Mouse (Mus musculus): ENCODE measurements at regions not wholly inside any gene's neighbourhood (a gene's known extent, or its start where the extent isn't known, plus 50 kb on each side); places are given as distances from the start of the nearest gene placed in this dataset.
"Not testable (repeated sequence)": the region's sequence is repeated elsewhere in the genome, so short reads cannot be mapped to it uniquely, and the experiment has no call there.

DNA sequence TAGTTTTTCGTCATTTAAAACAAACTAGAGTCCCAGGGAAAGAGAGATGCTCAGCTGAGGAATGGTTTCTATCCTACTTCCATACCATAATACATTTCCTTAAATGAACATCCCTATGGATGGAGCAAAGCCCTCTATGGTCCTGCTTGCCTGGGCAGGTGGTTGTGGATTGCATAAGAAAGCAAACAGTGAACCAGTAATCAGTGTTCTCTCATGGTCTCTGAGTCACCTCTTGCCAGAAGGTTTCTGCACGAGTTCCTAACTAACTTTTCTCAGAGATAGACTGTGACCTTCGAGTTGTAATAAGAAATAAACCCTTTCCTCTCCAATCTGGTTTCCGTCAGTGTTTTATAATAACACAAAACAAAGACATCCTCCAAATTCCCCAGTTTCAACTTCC, 62.9 kb upstream of the Bet1 start:
- no peak for DNase-seq (ENCODE audit: low spot score in 2 of 2)

DNA sequence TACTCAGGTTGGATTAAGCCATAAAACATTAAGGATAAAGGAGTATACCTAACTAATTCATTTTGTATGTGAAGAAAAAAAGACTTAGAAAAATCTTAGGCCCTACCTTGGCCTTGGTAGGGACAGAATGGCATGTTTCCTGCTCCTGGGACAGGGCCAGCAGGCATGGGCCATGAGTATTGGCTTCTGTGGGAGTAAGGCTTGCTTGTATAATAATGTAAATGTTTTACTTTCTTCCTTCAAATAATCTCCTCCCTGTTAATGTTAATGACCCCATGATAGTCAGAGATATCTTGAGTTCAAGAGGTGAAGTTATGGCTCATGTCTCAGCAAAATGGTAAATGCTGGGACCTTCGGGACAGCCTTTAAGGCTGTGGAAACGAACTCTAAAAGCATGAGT, 71.5 kb upstream of the Bet1 start:
- no peak for DNase-seq (ENCODE audit: low spot score in 2 of 2)

DNA sequence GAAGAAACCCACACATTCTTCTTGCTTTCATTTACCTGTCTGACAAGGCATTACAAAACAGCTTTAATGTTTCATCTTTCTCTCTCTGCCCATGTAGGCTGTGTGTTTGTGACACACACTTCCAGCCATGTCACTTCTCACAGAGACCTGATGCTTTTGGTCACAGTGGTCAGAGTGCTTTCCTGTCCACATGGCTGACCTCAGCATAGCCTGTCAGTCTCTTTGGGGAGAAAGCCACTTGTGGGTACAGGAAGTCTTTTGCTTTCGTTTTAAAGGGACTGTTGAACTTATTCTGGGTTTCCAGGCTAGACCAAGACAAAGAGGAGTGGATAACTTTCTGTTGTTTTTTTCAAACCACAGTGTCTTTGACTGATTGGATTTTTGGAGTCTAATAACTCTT, 77.0 kb upstream of the Bet1 start:
- DNase-seq (ENCODE audit: low spot score in 2 of 2), result no peak

DNA sequence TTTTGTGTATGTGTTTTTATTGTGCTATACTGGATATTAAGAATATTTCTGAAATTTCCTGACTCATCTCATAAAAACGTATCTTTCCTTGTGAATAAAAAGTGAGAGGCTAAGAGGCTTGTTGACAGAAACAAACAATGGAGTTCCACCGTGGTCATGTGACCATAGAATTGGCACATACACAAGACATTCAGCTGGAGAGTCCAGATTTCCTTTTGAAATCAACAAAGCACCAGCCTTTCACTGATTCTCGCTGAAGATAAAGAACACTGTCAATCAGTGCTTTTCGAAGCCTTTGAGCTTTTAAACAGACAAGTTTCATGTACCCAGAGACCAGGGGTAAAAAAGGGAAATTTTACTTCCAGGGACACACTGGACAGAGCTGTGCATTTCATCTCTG, 80.3 kb upstream of the Bet1 start:
- no peak for DNase-seq (ENCODE audit: low spot score in 2 of 2)

DNA sequence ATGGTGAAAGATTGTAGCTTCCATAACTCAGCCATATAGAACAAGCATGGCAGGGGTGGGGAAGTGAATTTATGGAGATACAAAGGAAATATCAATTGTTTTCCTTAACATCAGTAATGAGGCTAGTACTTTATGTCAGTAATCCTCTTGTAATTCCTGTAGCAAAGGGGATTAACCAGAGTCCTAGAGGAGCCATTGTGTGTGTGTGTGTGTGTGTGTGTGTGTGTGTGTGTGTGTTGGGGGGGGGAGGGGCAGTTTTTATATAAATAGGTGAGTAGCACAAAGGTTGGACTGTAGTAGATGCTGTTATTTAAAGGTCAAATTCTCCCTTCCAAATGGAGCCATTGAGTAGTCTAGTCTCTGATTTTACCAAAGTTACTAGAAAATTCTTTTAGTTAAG, 81.0 kb upstream of the Bet1 start:
- DNase-seq (ENCODE audit: low spot score in 2 of 2), result no peak

DNA sequence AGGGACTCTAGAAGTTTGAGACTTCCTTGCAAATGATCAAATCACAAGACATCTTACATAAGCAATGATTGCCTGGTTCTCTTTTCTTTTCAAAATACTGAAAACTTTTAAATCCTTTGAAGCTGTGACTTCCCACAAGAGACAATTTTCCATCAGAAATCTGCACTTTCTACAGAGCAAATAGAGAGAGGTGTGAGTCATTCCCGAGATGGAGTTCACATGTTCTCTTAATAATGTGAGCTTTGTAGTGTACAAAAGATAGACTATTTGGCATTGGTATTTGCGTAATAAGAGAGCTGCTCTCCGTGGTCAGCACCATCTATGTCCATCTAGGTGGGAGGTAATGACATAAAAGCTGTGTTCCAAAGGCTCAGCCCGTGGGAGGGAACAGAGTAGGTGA, 84.8 kb upstream of the Bet1 start:
- no peak for DNase-seq (ENCODE audit: low spot score in 2 of 2)

DNA sequence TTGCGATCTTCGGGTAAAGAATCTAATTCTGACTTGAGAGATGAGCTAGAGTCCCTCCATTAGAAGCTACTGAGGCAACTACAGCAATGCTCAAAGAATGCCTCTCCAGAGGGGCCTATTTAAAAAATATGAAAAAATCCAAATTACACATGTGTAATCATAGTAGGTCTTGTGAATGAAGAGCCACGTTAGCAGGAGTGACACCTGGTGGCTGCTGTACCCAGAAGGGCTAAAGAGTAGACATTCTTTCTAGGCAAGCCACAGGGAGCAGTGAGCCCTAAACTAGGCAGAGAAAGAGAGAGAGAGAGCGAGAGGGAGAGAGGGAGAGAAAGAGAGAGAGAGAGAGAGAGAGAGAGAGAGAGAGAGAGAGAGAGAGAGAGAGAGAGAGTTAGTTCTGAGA, 100.9 kb upstream of the Bet1 start:
- no peak for DNase-seq (ENCODE audit: low spot score in 2 of 2)

DNA sequence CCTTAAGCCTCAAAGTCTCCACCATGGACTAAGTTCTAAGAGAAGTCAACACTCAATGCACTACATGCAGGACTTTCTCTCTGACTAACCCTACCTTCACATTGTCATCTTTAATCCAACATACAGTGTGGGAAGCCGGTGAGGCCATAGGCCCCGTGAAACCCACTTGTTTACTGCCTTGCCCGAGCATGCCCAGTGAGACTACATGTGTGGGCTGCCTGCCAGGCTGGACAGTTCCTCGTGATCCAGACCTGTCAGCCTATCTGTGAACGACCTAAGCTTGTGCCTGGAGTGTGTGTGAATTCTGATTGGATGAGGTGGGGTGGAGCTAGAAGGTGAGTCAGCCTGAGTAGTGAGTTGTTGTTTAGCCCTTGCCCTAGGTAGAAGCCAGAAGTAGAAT, 104.2 kb upstream of the Bet1 start:
- DNase-seq (ENCODE audit: low spot score in 2 of 2), result not testable (repeated sequence)

DNA sequence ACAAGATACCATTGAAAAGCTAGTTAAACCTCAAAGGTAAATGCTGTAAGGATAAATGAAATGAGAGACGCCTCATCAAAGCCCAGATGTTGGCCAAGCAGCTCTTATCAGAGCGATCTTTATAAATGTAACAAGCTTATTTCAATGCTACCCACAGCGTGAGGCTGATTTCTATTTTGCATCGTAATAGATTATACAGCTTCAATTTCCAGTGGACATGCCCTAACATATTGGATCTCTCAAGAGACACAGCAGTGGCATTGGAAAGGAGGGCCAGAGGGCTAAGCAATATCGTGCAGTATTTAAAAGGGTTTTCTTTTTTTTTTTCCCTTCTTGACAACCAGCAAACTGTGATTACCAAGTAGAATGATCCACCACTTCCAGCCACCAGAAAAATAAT, 106.5 kb upstream of the Bet1 start:
- DNase-seq (ENCODE audit: low spot score in 2 of 2), result no peak

DNA sequence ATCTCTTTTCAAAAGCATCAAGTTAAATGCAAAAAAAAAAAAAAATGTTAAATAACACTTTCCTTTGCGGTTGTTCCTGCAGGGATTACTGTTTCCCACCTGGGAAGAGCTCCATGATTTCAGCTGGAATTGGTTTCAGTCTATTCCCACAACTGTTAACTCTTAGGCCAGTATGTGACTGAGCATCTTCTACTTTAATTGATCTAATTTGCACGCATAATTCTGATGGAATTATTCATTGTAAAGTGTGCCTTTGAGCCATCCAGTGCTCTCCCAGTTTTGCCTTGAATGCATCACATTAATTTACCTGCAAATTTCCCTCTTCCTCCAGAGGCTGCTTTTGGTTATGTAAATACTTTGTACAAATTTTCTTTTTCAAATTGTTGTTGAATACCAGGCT, 114.4 kb upstream of the Bet1 start:
- DNase-seq (ENCODE audit: low spot score in 2 of 2), result no peak

DNA sequence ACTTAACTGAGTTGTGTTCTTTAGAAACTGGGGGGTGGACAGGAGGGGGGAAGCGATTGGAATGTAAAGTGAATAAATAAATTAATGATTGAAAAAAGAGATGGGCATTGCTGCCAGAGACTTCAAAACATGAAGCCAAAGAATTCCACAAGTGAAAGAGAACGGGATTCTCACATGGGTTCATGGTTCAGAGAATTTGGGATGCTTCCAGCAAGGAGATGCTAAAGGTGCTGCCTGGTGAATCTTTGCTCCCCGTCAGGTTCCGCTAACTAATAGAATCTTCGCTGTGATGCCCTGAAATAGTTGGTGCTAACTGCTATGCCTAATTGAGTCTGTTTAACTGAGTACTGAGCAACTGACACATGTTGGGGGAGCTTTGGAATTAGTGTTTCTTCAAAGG, 118.9 kb upstream of the Bet1 start:
- DNase-seq (ENCODE audit: low spot score in 2 of 2), result no peak

DNA sequence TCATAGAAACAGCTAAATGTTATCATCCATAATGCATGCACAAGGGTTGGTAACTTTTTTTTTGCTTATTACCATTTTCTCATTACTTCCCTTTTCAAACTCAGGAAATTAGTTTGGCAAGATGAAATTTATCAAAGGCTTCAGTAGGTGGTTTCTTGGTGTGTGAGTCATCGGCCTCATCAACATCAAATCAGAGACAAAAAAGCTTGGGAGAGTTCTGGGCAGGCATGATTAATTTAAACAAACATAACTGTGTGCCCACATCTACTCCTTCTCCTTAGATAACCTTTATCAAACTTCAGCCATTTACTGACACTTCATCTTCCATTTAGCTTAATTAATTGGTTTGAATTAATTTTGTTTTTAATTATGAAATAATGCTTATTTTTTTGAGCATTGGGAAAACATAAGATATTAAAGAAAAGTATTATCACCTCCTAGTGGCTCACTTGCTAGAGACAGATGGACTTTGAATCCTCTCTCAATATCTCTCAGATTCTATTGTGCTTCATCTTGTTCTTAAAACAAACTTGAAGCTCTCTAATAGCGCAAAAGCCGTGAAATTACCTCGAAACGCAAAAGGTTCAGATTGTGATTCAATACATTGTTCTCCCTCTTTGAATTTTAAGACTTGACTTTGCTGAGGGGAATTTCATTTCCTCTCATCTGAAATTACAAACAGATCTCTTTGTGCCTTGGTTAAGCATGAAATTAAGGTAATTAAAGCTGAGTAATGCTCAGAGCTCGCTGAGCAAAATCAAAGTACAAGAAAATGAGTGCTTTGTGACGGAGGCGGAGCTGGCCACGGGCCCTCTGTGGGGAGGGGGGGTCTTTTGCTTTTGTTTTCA, 158.7 kb upstream of the Bet1 start:
- DNase-seq (ENCODE audit: low spot score in 2 of 2), result no peak

DNA sequence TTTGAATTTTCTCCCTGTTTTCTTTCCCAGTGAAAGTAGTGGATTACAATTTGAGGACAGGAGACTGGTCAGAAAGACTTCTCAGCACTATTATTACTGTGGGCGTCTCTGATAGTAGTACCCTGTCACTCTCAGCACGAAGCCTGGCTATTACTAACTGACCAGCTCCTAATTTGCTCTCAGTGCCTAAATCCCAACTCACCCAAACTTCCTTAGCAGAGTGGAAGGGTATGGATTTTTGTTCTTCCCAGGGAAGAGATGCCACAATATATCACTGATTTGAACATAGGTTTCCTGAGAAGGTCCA, 159.3 kb upstream of the Bet1 start:
- no peak for DNase-seq (ENCODE audit: low spot score in 2 of 2)

DNA sequence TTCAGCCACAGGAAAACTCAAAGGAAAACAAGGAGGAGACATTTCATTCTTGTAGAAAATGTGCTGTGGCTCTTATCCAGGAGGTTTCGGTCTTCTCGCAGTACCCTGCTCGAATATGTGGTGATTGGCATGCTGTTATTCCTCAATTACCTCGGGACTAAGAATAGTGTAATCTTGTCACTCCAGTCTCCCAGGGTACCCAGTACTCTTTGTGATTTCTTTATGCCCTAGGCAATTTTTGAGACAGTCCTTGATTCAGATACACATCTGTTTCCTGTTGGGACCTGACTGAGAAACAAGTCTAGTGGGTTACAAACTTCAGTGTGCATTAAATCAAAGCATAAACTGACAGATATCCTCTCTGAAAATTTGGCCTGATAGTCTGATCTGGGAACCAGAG, 189.8 kb upstream of the Bet1 start:
- no peak for DNase-seq (ENCODE audit: low spot score in 2 of 2)

DNA sequence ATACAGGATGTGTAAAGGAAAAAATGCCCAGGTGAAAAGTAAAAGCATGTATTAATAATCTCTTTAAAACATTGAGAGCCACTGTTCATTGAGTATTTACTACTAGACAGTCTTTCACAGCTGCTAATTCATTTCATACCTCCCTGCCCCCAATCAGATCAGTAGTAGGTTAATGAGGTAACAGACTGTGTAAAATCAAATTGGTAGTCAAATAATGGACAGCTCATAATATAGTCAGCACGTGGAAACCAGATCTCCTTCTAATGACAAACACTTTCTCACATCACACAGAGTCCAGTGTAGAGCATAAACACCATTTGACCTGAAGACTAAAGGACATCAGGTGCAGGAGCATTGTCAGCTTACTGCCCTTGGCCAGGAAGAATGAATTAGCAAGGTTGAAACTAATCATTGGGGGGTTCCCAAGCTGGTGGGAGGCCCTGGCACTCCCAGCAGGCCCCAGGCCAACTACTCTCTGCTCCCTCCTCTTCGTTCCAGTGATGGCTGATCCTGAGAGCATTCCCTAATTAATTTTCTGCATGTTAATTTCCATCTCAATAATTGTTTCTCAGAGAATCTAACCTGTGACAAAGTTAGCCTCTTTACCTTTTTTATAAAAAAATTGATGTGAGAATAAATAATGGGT, 190.6 kb upstream of the Bet1 start:
- no peak for DNase-seq (ENCODE audit: low spot score in 2 of 2)

DNA sequence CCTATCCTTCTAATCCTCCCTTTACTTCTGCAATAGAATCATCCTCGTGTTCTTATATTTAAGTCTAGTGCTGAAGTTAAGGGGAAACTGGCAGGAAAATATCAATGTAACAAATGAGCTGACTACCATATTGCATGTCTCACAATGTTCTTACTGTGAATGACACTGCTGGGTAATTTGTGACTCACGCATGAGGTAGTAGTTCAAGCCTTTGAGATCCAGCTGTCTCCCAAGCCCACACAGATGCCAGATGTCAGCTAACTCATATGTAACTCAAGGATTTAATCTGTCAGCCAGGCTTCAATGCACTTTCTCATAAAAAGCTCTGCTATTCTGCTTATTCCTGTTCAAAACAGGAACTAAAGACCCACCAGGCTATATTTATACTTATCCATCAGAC, 204.6 kb upstream of the Bet1 start:
- no peak for DNase-seq (ENCODE audit: low spot score in 2 of 2)

DNA sequence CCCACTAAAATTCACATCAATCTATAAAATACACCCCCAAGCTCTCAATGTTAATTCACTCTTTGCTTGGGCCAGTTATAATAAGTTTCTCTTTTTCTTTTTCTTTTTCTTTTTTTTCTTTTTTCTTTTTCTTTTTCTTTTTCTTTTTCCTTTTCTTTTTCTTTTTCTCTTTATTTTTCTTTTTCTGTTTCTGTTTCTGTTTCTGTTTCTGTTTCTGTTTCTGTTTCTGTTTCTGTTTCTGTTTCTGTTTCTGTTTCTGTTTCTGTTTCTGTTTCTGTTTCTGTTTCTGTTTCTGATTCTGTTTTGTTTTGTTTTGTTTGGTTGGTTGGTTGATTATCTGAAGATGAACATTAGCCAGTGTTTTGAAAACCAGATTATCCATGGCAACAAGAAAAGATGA, 201.2 kb upstream of the Col1a2 start:
- not testable (repeated sequence) for DNase-seq (ENCODE audit: low spot score in 2 of 2)

DNA sequence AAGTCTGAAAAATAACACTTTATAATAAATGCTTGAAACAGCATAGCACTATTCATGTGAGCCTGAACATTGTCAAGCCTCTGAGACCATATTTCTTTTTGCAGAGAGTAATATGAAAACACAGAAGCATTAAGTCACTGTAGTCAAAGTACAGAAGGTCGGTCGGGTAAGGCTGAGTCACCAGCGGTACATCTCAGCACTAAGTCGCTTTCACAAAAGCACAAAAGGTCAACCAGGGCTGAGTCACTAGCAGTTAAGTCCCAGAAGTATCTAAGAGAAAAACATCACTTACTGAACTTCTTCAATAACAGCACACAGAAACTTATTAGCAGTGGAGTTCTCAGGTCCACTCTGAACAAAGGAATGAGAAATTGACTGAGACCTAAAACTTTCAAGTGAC, 154.7 kb upstream of the Col1a2 start:
- DNase-seq (ENCODE audit: low spot score in 2 of 2), result no peak

DNA sequence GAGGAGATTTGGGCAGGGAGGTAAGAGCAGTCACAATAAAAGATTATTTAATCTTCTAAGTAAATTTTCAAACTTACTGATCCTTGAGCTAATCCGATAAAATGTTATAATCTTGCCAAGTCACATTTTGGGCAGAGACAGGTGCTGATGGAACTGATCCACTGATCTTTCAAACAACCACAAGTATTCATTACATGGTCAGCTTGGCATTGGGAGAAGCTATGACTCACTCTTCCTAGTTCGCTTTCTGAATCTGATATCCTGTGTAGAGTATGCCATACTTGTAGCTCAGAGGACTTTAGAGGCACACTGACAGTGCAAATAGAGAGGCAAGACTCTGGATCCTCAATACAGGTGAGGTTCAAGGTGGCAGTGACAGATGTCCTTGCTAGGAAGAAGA, 142.4 kb upstream of the Col1a2 start:
- DNase-seq (ENCODE audit: low spot score in 2 of 2), result no peak

DNA sequence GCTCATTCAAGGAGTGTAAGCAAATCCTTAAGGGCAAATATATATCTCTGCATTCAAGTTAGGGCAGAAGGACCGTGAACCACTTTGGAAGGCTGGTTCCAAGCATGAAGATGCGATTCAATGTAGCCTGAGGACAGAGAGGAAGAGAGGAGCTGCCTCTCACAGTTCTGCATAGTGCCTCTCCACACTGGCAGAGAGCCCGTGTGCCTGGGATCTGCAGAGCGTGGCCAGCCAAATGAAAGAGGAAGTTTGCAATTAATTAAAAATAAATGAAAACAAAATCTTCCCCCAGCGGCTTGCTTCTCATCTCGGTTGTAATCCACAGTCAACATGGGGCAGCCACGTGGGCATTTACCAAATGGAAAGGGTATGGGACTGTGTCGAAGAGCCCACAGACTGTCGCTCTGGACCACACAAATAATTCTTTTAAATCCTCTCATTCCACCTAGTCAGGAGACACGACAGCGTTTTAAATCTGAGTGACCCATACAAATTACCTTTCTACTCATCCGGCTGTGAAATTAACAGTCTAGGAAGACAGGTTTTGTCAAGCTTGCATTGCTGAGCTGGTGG, 129.1 kb upstream of the Col1a2 start:
- DNase-seq (ENCODE audit: low spot score in 2 of 2), result no peak

DNA sequence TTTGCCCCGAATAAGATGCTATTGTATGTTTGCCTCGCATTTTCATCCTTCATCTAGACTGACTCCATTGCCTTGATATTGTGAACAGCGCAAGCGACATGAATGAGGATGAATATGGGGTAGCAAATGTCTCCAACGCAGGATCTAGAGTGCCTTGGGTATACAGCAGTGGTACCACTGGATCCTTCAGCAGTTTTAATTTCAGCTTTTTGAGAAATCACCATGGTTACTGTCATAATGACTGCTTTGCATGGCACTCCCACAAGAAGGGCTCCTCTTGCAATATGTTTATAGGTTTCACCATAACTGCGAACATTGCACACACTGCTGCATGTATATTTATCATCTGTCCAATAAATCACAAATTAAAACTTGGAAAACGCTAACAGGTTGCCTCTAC, 107.8 kb upstream of the Col1a2 start:
- DNase-seq (ENCODE audit: low spot score in 2 of 2), result no peak

DNA sequence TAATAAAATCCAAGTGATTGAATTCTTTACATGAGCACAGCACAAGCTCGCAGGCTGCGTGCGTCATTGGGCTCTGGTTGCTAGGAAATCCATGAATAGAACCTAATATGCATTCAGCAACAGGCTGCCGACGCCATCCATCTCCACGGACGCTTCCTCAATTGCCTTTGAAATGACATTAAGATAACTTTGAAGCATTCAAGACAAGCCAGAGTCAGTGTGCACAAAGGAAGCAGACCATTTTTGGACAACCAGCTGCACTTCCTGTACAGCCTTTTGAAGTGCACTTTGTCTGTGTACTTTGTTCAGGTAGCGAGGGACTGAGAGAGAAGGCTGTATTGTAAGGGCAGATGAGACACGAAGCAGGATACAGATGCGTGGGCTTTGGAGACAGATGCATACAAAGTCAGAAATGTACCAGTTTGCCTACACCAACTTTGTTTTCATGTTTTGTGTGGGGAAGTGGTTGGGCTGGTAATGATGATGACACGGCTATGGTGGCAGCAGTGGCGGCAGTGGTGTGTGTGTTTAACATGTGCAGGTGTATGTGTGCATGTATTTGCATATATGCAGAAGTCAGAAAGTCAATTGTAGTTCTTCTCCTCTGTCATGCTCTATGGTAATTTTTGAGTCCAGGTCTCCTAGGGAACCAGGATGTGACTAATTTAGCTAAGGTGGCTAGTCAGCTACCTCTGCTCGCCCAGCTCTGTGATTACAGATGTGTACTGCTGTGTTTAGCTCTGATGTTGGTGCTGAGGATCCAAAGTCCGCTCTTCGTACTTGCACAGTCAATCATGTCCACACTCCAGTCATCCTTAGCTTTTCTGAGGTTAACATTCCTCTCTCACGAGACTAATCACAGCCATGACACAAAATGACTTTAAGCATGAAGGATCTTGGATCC, 106.7 kb upstream of the Col1a2 start:
- DNase-seq (ENCODE audit: low spot score in 2 of 2), result no peak

DNA sequence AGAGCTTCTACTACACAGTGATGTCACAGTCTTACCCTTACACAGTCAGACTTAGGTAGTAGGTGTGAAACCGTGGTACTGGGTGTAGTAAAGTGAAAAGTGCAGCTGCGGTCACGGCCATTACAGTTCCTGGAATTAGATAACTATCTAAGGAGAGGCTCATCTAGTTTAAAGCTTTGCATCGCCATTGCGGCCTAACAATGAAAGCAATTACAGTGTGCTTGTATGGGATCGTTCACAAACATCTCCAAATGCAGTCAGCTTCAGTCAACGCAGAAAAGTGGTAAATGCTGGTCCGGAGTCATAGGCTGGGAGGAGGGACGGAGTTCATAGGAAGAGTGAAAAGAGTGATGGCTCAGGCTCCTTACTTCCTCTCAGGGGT, 106.0 kb upstream of the Col1a2 start:
- DNase-seq (ENCODE audit: low spot score in 2 of 2), result no peak
